Mouse (Mus musculus): Measurements from ENCODE around the gene Med16.

DNA sequence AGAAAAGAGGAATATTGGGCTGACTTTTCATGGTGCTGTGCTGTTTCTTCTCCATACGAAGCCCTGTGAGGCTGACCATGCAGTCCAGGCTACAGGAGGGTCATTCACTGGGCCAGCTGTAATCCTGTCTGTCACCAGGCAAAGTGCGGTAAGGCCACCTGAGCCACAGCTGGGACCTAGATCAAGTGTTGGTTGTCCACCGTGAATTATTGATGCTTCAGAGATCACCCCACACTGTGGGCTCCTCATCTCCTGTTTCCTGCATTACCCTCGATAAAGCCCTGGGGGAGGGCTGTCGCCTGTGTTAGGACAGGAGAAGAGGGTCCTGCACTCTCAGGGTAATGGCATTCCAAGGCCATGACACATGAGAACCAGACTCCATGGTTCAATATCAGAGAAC is 62.2 kb downstream of the Med16 start:
- TF ChIP-seq CTCF (IDR thresholded peaks at IDR 0.05; ENCODE audit: extremely low read depth, insufficient read length, insufficient replicate concordance, low read depth, low read length) (no peak), POLR2A (IDR thresholded peaks at IDR 0.05; ENCODE audit: low read depth, low read length) (no peak)

Measured in small intestine, adult 2 months (tissue).